Mouse (Mus musculus): ENCODE measurements around the gene Ddx19b. TPM values are rescaled to one million over a fixed set of nuclear protein-coding genes. Genes with fewer than 3 reads are reported as not detected.
A peak's percentile ranks its signal among the peaks of the same experiment; 100 is the strongest.
"Not testable (repeated sequence)": the region's sequence is repeated elsewhere in the genome, so short reads cannot be mapped to it uniquely, and the experiment has no call there.

Ddx19b gene
- total RNA-seq, 1 experiment from 2014 or later, result 12.4 TPM

DNA sequence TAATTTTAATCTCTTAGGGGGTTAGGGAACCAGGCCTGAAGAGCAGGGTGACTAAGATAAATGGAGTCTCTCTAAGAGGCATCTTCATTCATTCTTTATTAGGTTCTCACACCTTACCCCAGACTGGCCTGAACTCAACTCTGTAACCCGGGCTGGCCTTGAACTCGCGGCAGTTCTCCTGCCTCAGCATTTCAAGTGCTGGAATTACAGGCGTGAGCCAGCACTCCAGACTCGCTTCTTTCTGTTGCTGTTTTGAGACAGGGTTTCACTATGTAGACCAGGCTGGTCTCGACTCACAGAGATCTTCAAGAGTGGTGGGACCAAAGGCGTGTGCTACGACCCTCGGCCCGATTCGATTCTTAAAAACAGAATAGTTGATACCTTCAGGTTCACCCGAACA lies 2.7 kb upstream of the Ddx19b start:
- peak; percentile 29 for DNase-seq

DNA sequence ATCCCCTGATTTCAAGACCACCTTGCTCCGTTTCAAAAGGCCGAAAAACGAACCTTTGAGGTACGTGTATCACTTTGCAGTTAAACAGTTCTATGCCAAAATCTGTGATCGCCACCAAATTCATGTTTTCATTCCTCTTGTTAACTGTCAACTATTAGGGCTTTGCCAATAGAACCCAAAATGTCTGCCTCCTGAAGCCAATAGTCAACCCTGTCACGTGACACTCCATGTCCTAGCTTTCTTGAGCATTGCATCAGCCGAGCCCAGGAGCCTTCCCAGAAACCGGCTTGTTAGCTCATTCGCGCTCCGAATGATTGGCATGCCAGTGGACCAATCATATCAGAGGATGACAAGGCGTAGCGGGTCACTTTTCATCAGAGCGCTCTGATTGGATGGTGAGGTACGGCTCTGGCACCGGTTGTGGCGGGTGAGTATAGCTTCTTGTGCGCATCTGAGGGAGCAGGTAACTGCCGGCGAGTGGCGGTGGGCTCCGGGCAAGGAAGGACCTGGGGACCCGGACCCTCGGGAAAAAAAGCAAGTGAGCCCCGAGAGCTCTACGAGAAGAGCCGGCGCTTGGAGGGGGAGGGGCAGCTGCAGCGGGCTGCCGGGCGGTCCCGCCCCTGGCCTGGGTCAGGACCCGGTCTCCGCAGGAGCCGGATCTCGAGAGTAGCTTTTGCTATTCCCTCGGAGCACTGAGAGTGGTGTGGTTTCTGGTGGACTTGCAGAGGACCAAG lies 2.1 kb upstream of the Ddx19b start:
- peak; percentile 93 for DNase-seq

DNA sequence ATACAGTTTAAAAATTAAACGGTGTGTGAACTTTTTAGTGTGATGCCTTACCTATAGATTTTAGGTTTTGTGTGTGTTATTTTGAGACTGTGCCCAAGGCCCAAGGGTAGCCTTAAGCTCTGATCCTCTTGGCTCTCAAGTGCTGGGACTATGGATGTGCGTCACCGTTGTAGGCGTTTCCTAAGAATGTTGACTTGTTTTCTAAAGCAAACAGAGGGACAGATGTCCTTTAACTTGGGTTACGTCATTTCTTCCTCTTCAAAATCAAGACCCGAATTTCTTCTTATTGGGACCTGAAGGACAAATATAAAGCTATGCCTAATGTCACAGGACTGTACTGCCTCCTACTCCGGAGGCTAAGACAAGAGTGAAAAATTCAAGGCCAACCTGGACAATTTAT lies 1.4 kb upstream of the Ddx19b start, which contains the start of gene Aars:
Aars (plus strand) TSS at position 229 of the 400 bp plus-strand sequence.
- DNase-seq, result no peak

DNA sequence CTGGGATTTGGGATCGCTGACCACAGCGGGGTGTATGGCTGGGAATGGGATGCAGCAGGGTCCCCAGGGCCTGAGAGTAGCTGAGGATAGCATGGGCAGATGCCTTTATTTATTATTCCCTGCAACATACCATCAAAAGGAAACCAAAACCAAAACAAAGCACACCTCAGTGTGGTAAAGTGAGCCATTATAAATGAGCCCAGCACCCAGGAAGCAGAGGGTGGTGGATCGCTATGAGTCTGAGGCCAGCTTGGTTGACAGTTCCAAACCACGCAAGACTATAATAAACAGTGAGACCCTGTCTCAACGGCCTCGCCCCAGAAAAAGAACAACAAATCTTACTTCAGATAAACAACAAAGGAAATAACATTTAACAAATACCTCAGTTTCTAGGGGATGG lies 1.5 kb downstream of the Ddx19b start:
- no peak for DNase-seq

DNA sequence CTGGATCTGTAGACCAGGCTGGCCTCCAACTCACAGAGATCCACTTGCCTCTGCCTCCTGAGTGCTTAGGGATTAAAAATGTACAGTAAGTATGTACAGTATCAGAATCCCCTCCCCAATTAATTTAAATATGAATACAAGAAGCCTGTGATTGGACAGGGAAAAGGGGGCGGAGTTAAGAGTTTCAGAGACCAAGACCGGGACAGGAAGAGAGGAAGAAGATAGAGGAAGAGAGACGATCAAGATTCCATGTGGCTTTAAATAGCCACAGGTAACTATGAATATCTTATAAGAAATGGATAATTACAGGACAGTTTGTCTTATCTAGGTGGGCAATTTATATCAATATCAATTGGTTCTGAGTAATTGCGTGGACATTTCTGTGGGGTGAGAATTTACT lies 2.0 kb downstream of the Ddx19b start:
- no peak for DNase-seq

DNA sequence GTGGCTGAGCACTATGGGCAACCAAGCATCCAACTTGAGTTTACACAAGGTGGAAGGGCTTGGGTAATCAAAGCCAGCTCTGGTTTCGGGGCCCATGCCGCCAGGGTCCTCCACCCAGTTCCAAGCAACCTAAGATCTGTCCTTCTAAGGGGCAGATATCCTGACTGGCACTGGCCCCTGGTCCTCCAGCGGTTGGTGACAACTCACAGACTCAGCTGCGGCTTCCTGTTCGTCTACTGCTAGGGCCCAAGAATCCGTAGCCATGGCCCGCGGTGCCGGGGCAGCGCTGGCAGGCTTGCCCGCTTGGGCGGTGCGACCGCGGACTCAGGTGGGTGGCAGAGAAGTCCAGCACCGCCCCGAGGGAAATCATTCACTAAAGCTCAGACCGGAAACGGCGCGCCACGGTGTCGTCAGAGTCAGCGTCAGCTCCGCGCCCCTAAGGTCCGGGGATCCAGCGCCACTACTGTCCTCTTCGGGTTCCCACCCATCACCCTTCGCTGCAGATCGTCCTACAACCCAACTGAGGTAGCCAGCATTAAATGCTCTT lies 4.1 kb downstream of the Ddx19b start:
- peak; percentile 90 for DNase-seq

DNA sequence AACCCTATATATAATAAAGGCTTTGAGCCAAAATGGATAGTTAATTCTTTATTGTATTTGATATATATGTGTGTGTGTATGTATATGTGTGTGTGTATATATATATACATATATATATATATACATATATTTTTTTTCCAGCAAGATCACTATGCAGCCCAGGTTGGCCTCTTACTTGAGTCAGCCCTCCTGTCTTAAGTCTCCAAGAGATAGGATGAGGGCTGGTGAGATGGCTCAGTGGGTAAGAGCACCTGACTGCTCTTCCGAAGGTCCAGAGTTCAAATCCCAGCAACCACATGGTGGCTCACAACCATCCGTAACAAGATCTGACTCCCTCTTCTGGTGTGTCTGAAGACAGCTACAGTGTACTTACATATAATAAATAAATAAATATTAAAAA lies 4.9 kb downstream of the Ddx19b start:
- DNase-seq, result not testable (repeated sequence)

DNA sequence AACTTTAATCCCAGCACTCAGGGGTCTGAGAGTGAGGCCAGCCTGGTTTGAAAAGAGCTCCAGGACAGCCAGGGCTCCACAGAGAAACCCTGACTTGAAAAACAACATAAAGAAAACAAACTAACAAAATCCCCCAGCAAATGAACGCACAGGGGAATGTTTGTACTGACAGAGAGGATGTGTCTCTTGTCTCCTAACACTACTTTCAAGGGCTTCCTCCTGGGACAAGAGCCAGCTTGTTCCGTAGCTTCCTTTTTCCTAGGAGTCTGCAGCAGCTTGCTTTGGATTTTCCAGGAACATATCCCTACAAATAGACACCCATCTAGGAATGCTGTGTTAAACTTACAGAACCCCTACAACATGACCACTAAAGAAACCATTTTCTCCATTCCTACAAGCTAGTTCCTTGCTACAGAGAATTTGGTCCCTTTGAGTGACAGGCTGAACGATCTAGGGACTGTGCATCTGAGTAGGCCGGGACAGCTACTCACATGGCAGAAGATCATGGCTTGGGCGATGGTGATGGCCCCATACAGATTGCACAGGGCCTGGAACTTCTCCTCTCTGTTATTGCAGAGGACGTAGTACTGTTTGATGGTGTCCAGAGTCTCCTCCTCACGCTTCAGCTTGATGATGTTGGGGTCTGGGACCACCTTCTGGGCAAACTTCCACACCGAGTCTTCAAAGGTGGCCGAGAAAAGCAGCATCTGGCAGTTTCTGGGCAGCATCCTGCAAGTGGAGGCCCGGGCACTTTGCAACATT lies 21.1 kb downstream of the Ddx19b start:
- not testable (repeated sequence) for DNase-seq

DNA sequence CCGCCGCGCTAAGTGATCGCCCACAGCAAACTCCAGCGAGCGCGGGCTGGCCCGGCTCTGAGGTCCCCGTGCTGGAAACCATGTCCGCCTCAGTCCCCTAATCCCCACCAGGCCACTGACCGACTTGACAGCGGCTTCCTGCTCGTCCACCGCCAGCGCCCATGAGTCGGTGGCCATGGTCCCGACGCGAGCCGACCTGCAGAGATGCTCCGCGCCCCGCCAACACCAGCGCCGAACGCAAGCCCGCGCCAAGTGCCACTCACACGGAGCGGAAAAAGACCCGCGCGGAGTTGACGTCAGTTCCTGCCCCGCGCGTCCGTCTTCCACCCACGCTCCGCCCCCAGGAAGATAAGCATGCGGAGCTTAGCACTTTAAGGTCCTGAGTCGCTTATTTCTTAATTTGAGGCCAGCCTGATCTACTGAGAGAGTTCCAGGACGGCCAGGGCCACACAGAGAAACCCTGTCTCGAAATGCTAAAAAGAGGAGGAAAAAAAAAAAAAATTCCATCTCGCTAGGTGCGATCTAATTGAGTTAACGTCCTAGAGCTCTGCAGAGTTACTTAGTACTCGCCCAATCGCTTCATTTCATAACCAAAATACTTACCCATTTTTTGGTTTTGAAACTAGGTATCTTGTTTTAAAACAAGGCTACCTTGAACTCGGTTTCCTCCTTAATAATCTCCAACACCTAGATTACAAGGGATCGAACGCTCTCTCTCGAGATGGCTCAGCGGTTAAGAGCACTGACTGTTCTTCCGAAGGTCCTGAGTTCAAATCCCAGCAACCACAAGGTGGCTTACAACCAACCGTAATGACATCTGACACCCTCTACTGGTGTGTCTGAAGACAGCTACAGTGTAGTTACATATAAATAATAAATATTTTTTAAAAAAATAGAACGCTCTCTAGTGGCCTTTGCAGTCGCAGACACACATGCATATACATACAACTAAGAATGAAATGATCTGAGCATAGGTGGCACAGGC lies 33.7 kb downstream of the Ddx19b start, which contains the start of gene Ddx19a:
Ddx19a (minus strand) TSS at position 254 of the 985 bp plus-strand sequence.
- peak; percentile 88 for DNase-seq

DNA sequence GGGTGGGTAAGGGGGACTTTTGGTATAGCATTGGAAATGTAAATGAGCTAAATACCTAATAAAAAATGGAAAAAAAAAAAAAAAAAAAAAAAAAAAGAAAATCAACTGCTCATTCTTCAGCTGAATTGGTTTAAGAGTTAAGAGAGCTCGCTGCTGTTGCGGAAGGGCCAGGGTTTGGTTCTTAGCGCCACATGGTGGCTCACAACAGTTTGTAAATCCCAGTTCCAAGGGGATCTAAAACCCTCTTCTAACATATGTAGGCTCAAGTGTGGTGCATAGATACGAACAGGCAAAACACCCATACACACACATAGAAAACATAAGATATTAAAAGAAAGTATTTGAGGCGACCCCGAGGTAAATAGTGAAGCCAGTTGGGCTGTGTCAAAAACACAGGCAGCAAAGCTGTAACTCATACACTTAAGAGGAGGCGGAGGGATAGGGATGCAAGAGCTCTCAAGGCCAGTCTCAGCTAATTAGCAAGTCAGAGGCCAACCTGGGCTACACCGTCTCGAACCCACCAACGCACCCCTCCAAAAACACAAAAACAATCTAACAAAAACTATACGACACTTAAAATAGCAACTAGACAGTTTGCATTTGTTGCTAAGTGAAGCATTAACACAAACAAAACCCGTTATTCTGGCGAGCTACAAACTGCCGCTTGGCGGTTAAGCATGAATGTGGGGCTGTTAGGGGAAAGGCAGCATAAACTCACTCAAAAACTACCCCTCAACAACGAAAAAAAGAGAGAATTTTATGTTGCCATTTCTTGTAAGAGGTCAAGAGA lies 34.7 kb downstream of the Ddx19b start:
- DNase-seq, result no peak

DNA sequence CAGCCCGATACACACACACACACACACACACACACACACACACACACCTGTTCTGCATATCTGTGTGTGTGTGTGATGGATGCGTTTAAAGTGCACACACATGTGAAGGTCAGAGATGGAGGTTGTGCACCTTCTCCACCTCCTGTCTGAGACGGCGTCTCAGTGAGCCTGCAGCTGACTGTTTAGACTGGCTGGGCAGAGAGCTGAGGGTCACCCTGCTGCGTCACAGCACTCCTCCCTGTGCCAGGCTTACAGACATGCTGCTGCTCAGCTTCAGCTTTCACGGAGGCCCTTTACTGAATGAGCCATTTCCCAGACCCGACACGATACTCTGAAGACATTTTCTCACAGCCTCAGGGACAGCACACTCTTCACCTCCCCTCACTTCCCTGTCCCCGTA lies 41.5 kb downstream of the Ddx19b start:
- no peak for DNase-seq

DNA sequence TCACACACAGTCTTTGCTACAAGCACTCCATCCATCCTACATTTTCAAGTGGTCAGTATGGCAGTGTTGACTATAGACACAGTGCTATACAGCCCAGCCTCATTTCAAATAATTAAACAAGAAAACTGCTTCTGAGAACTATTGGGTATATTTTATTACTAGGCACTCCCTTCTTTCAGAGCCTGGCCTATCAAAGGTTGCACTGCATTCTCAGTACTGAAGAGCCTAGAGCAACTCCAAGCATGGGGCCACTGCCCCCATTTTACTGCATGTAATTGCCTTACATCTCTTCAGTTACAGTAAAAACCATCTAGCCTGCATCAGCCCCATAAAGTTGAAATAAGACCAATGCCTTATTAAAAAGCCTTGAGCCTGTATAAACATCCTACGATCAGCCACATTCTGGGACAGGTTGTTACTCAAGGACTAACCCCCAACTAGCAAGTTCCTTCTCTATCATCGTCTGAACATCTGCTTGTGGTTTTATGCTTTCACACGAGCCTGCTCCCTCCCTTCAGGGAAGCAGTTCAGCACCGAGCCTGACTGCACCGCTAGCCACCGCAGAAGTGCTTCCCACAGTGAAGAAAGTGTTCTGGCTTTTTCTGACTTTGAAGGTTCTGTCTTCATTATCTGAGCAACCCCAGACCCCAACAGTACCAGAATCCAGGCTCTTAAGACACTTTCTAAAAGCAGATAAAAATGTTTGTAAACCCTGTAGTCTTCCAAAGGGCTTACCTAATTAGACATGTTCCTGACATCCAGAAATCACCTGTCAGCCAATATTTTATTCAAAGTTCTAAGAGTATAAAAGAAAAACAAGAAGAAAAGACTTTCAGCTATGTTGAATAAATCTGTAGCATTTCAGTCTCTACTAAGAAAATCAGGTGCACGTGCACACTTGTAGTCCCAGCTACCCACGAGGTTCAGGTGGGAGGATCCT lies 43.5 kb downstream of the Ddx19b start:
- DNase-seq, result no peak

DNA sequence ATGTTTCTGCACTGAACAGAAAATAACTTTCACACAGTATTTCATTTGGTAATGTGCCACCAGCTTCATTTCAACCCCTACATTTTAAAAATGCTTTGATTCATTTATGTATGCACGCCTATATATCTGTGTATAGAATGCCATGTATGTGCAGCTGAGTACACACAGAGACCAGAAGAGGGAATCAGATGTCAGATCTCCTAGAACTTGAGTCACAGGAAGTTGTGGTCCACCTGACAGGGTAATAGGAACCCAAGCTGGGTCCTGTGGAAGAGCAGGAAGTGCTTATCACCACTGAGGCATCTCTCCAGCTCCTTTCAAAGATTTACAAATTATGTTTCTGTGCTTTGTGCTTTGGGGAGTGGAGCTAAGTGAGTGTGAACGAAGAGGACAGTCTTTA lies 50.2 kb downstream of the Ddx19b start:
- DNase-seq, result no peak

DNA sequence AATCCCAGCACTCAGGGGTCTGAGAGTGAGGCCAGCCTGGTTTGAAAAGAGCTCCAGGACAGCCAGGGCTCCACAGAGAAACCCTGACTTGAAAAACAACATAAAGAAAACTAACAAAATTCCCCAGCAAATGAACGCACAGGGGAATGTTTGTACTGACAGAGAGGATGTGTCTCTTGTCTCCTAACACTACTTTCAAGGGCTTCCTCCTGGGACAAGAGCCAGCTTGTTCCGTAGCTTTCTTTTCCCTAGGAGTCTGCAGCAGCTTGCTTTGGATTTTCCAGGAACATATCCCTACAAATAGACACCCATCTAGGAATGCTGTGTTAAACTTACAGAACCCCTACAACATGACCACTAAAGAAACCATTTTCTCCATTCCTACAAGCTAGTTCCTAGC lies 53.6 kb downstream of the Ddx19b start:
- DNase-seq, result not testable (repeated sequence)

DNA sequence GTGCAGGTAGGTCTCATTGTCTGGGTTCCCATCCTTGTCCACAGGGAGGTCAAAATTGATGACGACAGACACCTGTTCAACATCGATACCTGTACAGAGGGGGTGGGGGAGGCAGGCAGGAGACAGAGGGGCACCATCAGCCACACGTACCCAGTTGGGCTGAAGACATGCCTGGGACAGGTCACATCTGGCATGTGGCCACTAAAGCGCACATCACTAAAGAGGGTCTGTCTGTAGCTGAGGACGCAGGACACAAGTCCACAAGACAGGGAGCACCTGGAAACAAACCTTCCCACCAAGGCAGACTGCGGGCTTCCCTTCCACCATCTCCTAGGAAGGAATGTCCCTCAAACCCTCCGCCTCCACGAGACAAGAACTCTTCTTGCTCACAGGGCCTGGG lies 55.0 kb downstream of the Ddx19b start:
- DNase-seq, result not testable (repeated sequence)

DNA sequence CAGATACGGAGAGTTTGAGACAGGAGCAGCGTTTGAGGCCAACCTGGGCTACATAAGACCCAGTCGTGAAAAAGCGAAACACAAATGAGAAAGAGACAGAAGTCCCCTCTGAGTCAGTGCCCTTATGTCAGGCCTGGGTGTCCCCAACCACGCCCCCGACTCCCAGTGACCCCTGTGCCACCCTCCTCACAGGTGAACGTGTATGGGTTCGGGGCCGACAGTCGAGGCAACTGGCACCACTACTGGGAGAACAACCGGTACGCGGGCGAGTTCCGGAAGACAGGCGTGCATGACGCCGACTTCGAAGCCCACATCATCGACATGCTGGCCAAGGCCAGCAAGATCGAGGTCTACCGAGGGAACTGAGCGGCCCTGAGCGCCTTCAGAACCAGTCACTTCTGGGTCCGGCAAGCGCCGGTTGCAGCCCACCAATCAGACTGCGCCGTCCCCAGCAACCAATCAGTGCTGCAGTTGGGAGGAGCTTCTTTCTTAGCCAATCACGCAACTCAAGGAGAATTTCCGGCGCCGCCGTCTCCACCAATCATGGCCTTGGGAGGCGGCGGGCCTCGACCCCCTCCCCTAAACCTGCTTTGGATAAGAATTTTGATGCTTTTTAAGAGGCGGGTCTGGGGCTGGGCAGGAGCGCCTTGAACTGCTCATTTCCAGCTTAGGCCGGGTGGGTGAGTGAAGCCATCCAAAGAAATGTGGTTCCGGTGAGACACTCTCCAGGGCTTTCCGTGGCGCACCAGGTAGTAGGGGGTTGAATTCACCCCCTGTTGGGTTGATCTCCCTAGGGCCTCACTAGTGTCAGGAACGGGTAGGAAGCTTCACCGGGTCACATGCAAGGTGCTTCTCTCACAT lies 61.4 kb downstream of the Ddx19b start:
- peak; percentile 91 for DNase-seq

DNA sequence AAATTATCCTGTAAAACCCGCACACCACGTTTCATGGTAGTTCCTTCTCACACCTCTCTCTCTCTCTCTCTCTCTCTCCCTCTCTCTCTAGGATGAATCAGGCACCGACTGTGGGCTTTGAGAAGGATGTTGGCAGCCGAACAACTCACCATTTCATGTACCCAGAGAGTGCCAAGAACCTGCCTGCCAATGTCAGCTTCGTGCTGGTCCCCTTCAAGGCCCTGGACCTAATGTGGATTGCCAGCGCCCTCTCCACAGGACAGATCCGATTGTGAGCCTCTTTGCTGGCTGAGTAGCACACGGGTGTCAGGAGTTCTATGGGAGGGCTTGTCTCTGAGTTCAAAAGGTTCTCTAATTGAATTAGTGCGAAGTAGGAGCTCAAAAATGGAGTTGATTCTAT lies 64.2 kb downstream of the Ddx19b start:
- DNase-seq, result no peak

DNA sequence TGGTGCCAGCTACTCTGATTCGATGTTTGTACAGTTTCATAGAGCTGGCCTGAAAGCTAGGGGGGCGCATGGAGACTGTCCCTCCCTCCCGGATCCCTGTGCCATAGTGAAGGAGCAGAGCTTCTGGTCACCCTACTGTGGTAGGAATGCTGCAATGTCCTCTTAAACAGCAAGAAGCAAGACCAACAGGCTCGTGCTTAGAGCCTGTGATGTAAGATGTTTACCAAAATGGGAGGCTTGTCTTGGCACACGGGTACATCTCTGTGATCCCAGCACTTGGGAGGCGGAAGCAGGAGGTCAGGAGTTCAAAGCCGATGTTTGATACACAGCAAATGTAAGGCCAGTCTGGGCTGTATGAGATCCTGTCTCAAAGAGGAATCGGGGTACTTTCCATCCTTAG lies 65.0 kb downstream of the Ddx19b start:
- DNase-seq, result no peak

DNA sequence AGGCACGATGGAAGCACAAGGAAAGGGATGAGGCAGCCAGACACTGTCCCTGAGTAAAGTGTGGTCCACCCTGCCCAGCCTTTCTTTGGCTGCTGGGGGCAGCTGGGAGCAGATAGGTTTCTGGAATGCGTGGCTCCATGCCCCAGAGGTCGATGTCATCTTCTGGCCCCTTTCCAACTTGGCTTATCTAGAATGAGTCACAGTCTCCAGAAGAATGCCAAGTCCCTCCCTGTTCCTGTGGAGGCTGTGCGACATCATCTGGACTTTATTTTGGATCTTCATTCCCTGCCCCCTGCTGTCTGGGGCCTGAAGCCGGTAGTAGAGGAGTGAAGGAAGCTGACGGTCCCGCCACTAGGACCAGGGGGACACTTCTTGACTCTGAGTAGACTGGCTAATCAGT lies 66.0 kb downstream of the Ddx19b start:
- peak; percentile 76 for DNase-seq

Data from adrenal gland, postnatal 25 days (tissue).